Comparison of ENCODE assay signal across 8 mouse cellular contexts in the genomic region with DNA sequence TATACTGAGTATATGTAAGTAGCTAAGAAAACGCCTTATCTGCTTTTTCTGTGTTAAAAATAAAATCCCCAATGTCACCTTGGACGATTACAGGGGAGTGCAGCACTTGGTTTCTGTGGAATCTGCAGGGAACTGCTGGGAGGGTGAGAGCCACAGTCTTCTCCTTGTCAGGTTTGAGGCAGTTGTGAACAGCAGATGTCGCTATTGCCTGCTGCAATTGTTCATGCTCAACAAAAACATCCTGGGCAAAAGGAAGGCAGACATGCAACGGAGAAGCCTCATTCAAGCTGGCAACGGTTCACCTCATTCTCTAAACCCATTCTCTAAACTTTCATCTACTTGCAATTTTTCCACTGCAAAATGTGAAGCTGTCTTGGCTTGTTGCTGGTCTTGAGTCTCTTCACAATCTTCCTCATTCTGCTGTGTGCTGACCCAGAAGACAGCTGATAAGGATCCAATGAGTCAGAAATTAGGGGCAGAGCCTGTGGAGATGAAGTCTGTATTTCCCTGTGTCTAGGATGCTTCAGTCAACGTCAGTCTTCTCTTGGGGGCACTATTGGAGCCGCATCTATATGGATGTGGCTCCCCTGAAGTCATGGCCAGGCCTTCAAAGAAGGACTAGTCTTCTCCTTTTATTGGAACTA.
DNase-seq lines count a peak whose midpoint lies in the region; ATAC-seq and TF ChIP-seq lines count a peak whose summit lies in the region.

No protein-coding gene starts in this region.

- H3K9me3 ChIP-seq in midbrain, embryonic 10.5 days (replicated peaks) = no peaks in the 10 kb centered on the region

- 0 out of 2 replicates have a peak, but pooled peaks cover 13% of the 10 kb centered on the region for H3K4me1 ChIP-seq in midbrain, embryonic 10.5 days

- H3K27me3 ChIP-seq in midbrain, embryonic 10.5 days (ENCODE audit: low read depth, poor library complexity, severe bottlenecking) = 0 out of 2 replicates have a peak, but pooled peaks cover 8% of the 10 kb centered on the region

- peak; percentile 86 to 89 for DNase-seq in cerebellum, postnatal 14 days
- DNase-seq in gastrocnemius, adult 2 months = peak; percentile 50
- DNase-seq in left cerebral cortex, adult 18-20 months (ENCODE audit: low spot score in 2 of 2) = peak; percentile 87 to 90
- DNase-seq in midbrain, embryonic 10.5 days (ENCODE audit: low spot score) = peak; percentile 72
- DNase-seq in right cerebral cortex, postnatal 4 days = peak; percentile 84

- ATAC-seq in activated CD4-positive, CD25-positive, alpha-beta regulatory T cell, adult 4 months = peak; percentile 66
- ATAC-seq in inflammation-experienced regulatory T-cells, adult 6 months = peak; percentile 70
- ATAC-seq in erythroid progenitor cell, adult 5-6 weeks (replicated peaks; ENCODE audit: low FRiP score, poor library complexity, severe bottlenecking) = no peak

- peak overlapping the region; percentile 38; the same call in 1 of the 2 replicates for H3K27ac ChIP-seq in gastrocnemius, adult 2 months
- no peak overlapping the region for H3K27ac ChIP-seq in midbrain, embryonic 10.5 days (replicated peaks)

- TF ChIP-seq CTCF in gastrocnemius, adult 2 months (IDR thresholded peaks at IDR 0.05) = peak; percentile 83

- H3K4me3 ChIP-seq in gastrocnemius, adult 2 months = no peak overlapping the region
- H3K4me3 ChIP-seq in midbrain, embryonic 10.5 days = no peak overlapping the region

- 12% methylated on average over 7 of the region's 7 CpGs for WGBS in midbrain, embryonic 10.5 days

- no peaks in the 10 kb centered on the region for H3K36me3 ChIP-seq in midbrain, embryonic 10.5 days

- intact Hi-C loops in gastrocnemius, adult 2 months (cut with DNase I) = loop anchor here (1.0 kb wide), 1 partner anchor 361 kb away; no protein-coding TSS in a partner anchor
